Mouse (Mus musculus) cerebellum, adult 8-10 months (tissue): ENCODE measurements around the gene Tmsb4x.

ENCODE experiments used
- DNase-seq: peaks from one replicate; pipeline ENCODE4 v3.0.0; 2022

Tmsb4x gene

GRCm38 (mm10) chrX:167179961-167180642 lies 29.0 kb downstream of the Tmsb4x start:
- no peak for DNase-seq

- DNase-seq, result no peak
Measured at GRCm38 (mm10) chrX:167179549-167179948, 29.6 kb downstream of the Tmsb4x start.

GRCm38 (mm10) chrX:167175319-167175718 lies 33.8 kb downstream of the Tmsb4x start:
- no peak for DNase-seq

DNA sequence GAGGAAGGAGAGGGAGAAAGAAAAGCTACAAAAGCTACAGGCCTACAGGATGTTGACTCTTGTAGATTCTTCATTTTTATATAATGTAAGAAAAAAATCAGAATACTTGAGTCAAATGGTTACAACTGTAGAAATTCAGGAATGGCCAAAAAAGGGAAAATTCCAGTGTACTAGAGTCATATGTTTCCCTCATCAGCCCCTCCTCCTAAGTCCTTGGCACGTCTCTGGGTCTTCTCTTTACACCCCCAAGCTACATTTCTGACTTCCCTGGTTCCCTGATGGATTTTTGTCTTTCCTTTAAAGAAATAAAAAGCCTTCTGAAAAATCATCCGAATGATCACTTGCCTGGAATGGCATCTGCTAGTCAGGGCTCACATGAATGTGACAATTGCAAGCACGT lies 34.8 kb downstream of the Tmsb4x start:
- no peak for DNase-seq

GRCm38 (mm10) chrX:167172256-167172655 lies 36.9 kb downstream of the Tmsb4x start:
- DNase-seq, result no peak

GRCm38 (mm10) chrX:167171281-167171680 lies 37.8 kb downstream of the Tmsb4x start:
- DNase-seq, result no peak

DNA sequence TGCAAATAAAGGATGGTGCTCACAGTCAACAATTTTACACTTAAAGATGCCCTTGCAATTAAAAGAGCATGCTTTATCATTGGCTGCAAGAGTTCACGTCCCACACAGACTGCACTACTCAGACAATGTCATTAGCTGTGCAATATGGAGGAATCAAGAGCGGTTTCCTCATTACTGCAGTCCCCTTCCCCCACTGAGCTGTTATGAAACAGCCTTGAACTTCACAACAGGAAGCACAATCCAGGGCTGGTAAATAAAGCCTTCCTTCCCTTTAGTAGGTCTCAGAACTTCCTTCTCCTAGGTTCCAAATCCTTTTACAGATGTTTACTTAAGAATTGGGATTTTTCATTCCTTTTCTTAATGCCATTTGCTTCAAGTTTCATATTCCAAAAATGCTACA lies 41.8 kb downstream of the Tmsb4x start:
- DNase-seq, result no peak

DNA sequence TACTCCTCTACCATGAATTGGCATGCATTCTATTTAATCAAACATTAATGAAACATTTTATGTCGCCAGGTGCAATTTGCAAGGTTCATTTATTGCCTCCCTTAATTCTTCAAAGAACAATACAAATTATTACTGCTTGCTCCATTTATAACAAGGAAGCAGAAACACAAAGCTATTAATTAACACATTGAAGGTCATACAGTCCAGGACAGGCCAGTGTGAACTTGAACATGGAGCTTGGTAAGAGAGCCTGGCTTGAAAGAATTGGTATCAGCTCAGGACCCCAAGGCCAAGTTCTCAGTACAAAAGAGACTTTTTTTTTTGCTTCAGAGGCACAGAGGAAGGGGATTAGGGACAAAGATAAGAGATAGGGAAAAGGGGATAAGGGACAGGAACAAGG lies 43.1 kb downstream of the Tmsb4x start:
- no peak for DNase-seq

GRCm38 (mm10) chrX:167157691-167158090 lies 51.4 kb downstream of the Tmsb4x start:
- no peak for DNase-seq
